Mouse (Mus musculus): ENCODE results near the gene Cgas. TPM values are rescaled to one million over a fixed set of nuclear protein-coding genes. Genes with fewer than 3 reads are reported as not detected.
"Not testable (repeated sequence)": the region's sequence is repeated elsewhere in the genome, so short reads cannot be mapped to it uniquely, and the experiment has no call there.

Gene Cgas
- polyA plus RNA-seq, 1 experiment from 2014 or later: 0.51 TPM

GRCm38 (mm10) chr9:78478009-78478605 lies 35.1 kb upstream of the Cgas start:
- ATAC-seq; H3K27ac ChIP-seq; H3K27me3 ChIP-seq; H3K4me3 ChIP-seq (replicated peaks); H3K9me3 ChIP-seq: not testable (repeated sequence)
- Histone ChIP-seq H3K4me2 (replicated peaks) (peak overlapping the region; percentile 22), H3K9ac (replicated peaks) (peak overlapping the region; percentile 52; the same call in 1 of the 2 replicates), H3K36me3 (peaks cover 53% of the 10 kb centered on the region), H3K4me1 (replicated peaks) (peaks cover 36% of the 10 kb centered on the region)
- WGBS: 63% methylated on average over 1 of the region's 1 CpGs

GRCm38 (mm10) chr9:78477021-78477551 lies 34.0 kb upstream of the Cgas start:
- whole genome bisulfite sequencing: 3% methylated on average over 5 of the region's 5 CpGs
- peaks cover 62% of the 10 kb centered on the region for H3K36me3 ChIP-seq
- H3K4me1 ChIP-seq (replicated peaks): peaks cover 27% of the 10 kb centered on the region
- H3K9me3 ChIP-seq: no peaks in the 10 kb centered on the region
- ATAC-seq: no peak
- 0 out of 2 replicates have a peak overlapping the region, but pooled peaks have one; percentile 4 for H3K4me3 ChIP-seq (replicated peaks)
- no peaks in the 10 kb centered on the region for H3K27me3 ChIP-seq
- H3K27ac ChIP-seq: peak overlapping the region; percentile 51; the same call in 1 of the 2 replicates
- no peak overlapping the region for H3K9ac ChIP-seq (replicated peaks)
- H3K4me2 ChIP-seq (replicated peaks): no peak overlapping the region

- H3K9me3 ChIP-seq: no peaks in the 10 kb centered on the region
- peaks cover 64% of the 10 kb centered on the region for H3K36me3 ChIP-seq
- H3K4me1 ChIP-seq (replicated peaks): peaks cover 27% of the 10 kb centered on the region
- ATAC-seq: no peak
- 5% methylated on average over 1 of the region's 1 CpGs for WGBS
- no peak overlapping the region for H3K4me2 ChIP-seq (replicated peaks)
- H3K9ac ChIP-seq (replicated peaks): no peak overlapping the region
- H3K27me3 ChIP-seq: no peaks in the 10 kb centered on the region
- no peak overlapping the region for H3K4me3 ChIP-seq (replicated peaks)
- peak overlapping the region; percentile 51 for H3K27ac ChIP-seq
Observed at GRCm38 (mm10) chr9:78476531-78477020, 33.5 kb upstream of the Cgas start.

- H3K9me3 ChIP-seq: no peaks in the 10 kb centered on the region
- H3K27ac ChIP-seq: no peak overlapping the region
- ATAC-seq: no peak
- H3K4me2 ChIP-seq (replicated peaks): no peak overlapping the region
- peaks cover 68% of the 10 kb centered on the region for H3K36me3 ChIP-seq
- H3K9ac ChIP-seq (replicated peaks): no peak overlapping the region
- WGBS: 88% methylated on average over 4 of the region's 4 CpGs
- H3K4me1 ChIP-seq (replicated peaks): peaks cover 27% of the 10 kb centered on the region
- no peak overlapping the region for H3K4me3 ChIP-seq (replicated peaks)
- no peaks in the 10 kb centered on the region for H3K27me3 ChIP-seq
Observed at GRCm38 (mm10) chr9:78475873-78476272, 32.8 kb upstream of the Cgas start.

- Histone ChIP-seq H3K4me3 (replicated peaks) (no peak overlapping the region), H3K27me3 (no peaks in the 10 kb centered on the region), H3K9ac (replicated peaks) (no peak overlapping the region), H3K4me1 (replicated peaks) (peaks cover 27% of the 10 kb centered on the region), H3K36me3 (peaks cover 73% of the 10 kb centered on the region), H3K27ac (no peak overlapping the region), H3K4me2 (replicated peaks) (no peak overlapping the region), H3K9me3 (no peaks in the 10 kb centered on the region)
- 96% methylated on average over 2 of the region's 2 CpGs for WGBS
- ATAC-seq: no peak
Observed at GRCm38 (mm10) chr9:78475383-78475780, 32.3 kb upstream of the Cgas start.

GRCm38 (mm10) chr9:78474771-78475382 lies 31.8 kb upstream of the Cgas start:
- WGBS: 84% methylated on average over 5 of the region's 5 CpGs
- H3K4me1 ChIP-seq (replicated peaks): peaks cover 23% of the 10 kb centered on the region
- peaks cover 78% of the 10 kb centered on the region for H3K36me3 ChIP-seq
- H3K4me3 ChIP-seq (replicated peaks): no peak overlapping the region
- H3K27ac ChIP-seq: no peak overlapping the region
- no peak overlapping the region for H3K4me2 ChIP-seq (replicated peaks)
- no peaks in the 10 kb centered on the region for H3K9me3 ChIP-seq
- no peaks in the 10 kb centered on the region for H3K27me3 ChIP-seq
- ATAC-seq: no peak
- H3K9ac ChIP-seq (replicated peaks): no peak overlapping the region

- ATAC-seq: no peak
- peaks cover 76% of the 10 kb centered on the region for H3K36me3 ChIP-seq
Observed at GRCm38 (mm10) chr9:78474270-78474669, 31.2 kb upstream of the Cgas start.

GRCm38 (mm10) chr9:78473588-78473987 lies 30.6 kb upstream of the Cgas start:
- Histone ChIP-seq H3K36me3 (peaks cover 76% of the 10 kb centered on the region), H3K4me3 (replicated peaks) (no peak overlapping the region), H3K27me3 (no peaks in the 10 kb centered on the region), H3K4me1 (replicated peaks) (peaks cover 11% of the 10 kb centered on the region), H3K27ac (no peak overlapping the region), H3K4me2 (replicated peaks) (no peak overlapping the region), H3K9ac (replicated peaks) (no peak overlapping the region), H3K9me3 (no peaks in the 10 kb centered on the region)
- no peak for ATAC-seq
- WGBS: 90% methylated on average over 8 of the region's 8 CpGs

More at GRCm38 (mm10) chr9:78474270-78474669, 31.2 kb upstream of the Cgas start:
- Histone ChIP-seq H3K4me3 (replicated peaks) (no peak overlapping the region), H3K9ac (replicated peaks) (no peak overlapping the region), H3K9me3 (no peaks in the 10 kb centered on the region), H3K4me1 (replicated peaks) (peaks cover 18% of the 10 kb centered on the region), H3K4me2 (replicated peaks) (no peak overlapping the region), H3K27me3 (no peaks in the 10 kb centered on the region), H3K27ac (no peak overlapping the region)
- WGBS: 81% methylated on average over 2 of the region's 2 CpGs

GRCm38 (mm10) chr9:78465725-78466124 lies 22.7 kb upstream of the Cgas start:
- ATAC-seq: no peak
- Histone ChIP-seq H3K27me3 (no peaks in the 10 kb centered on the region), H3K27ac (no peak overlapping the region), H3K4me1 (replicated peaks) (no peaks in the 10 kb centered on the region), H3K9ac (replicated peaks) (no peak overlapping the region), H3K4me3 (replicated peaks) (no peak overlapping the region), H3K36me3 (peaks cover 79% of the 10 kb centered on the region), H3K4me2 (replicated peaks) (no peak overlapping the region), H3K9me3 (no peaks in the 10 kb centered on the region)
- WGBS: 87% methylated on average over 3 of the region's 3 CpGs

- no peak overlapping the region for H3K9ac ChIP-seq (replicated peaks)
- WGBS: 96% methylated on average over 4 of the region's 4 CpGs
- no peak for ATAC-seq
- H3K36me3 ChIP-seq: peaks cover 77% of the 10 kb centered on the region
- H3K9me3 ChIP-seq: no peaks in the 10 kb centered on the region
- no peak overlapping the region for H3K4me2 ChIP-seq (replicated peaks)
- H3K27ac ChIP-seq: no peak overlapping the region
- no peaks in the 10 kb centered on the region for H3K4me1 ChIP-seq (replicated peaks)
- no peaks in the 10 kb centered on the region for H3K27me3 ChIP-seq
- no peak overlapping the region for H3K4me3 ChIP-seq (replicated peaks)
Observed at GRCm38 (mm10) chr9:78463337-78463736, 20.3 kb upstream of the Cgas start.

GRCm38 (mm10) chr9:78457026-78457425 lies 14.0 kb upstream of the Cgas start:
- WGBS: 92% methylated on average over 8 of the region's 8 CpGs
- Histone ChIP-seq H3K36me3 (peaks cover 73% of the 10 kb centered on the region), H3K4me3 (replicated peaks) (no peak overlapping the region)

GRCm38 (mm10) chr9:78451382-78451781 lies 8.3 kb upstream of the Cgas start:
- Histone ChIP-seq H3K9ac (replicated peaks) (no peak overlapping the region), H3K27ac (no peak overlapping the region), H3K36me3 (peaks cover 44% of the 10 kb centered on the region), H3K27me3 (peaks cover 6% of the 10 kb centered on the region; the same call in 1 of the 2 replicates), H3K4me1 (replicated peaks) (peaks cover 15% of the 10 kb centered on the region), H3K9me3 (no peaks in the 10 kb centered on the region), H3K4me2 (replicated peaks) (no peak overlapping the region), H3K4me3 (replicated peaks) (no peak overlapping the region)
- 89% methylated on average over 4 of the region's 4 CpGs for WGBS
- ATAC-seq: no peak

More at GRCm38 (mm10) chr9:78457026-78457425, 14.0 kb upstream of the Cgas start:
- Histone ChIP-seq H3K27ac (no peak overlapping the region), H3K4me1 (replicated peaks) (no peaks in the 10 kb centered on the region), H3K27me3 (no peaks in the 10 kb centered on the region), H3K9ac (replicated peaks) (no peak overlapping the region), H3K4me2 (replicated peaks) (no peak overlapping the region), H3K9me3 (no peaks in the 10 kb centered on the region)
- ATAC-seq: no peak
